In genomic region chr1:172217148-172217547, GRCm38 (mm10) we compare ENCODE assay signal across 8 mouse cellular contexts. TPM values are rescaled to one million over a fixed set of nuclear protein-coding genes. Genes with fewer than 3 reads are reported as not detected.
DNase-seq lines count a peak whose midpoint lies in the region; ATAC-seq lines count a peak whose summit lies in the region.

No protein-coding gene starts in this region.

- ATAC-seq in common myeloid progenitor, adult 5-6 weeks (replicated peaks; ENCODE audit: low read depth, poor library complexity, severe bottlenecking), result peak; percentile 98
- peak; percentile 100 for ATAC-seq in megakaryocyte progenitor cell, adult 5-6 weeks (replicated peaks; ENCODE audit: poor library complexity)

- intact Hi-C loops in left cerebral cortex, postnatal 10 days (cut with DNase I), result no loop called here

- peak; percentile 95 for DNase-seq in adipocyte (ENCODE audit: low spot score)
- peak; percentile 90 to 91 for DNase-seq in gastrocnemius, adult 8-10 months (ENCODE audit: low spot score in 2 of 2)
- DNase-seq in hindlimb bud, embryonic 11.5 days (ENCODE audit: extremely low spot score, low read depth, low spot score), result peak; percentile 77
- DNase-seq in left cerebral cortex, postnatal 10 days (ENCODE audit: extremely low spot score in 1 of 2, low spot score in 2 of 2), result peak; percentile 88 to 92
- peak; percentile 92 to 93 for DNase-seq in right cerebral cortex, postnatal 10 days (ENCODE audit: low spot score in 2 of 2)
- DNase-seq in urinary bladder, postnatal 14 days (ENCODE audit: low spot score), result peak; percentile 91

RNA-seq across cellular contexts. Expression of gene Casq1, which starts 2.5 kb away (rescaled TPM):
- total RNA-seq in common myeloid progenitor, adult 5-6 weeks (2017), result 0.23 TPM in 1 of 2 replicates, not detected in the other
- total RNA-seq in gastrocnemius, adult 8-10 months (2022), result 1,000 to 10,000 TPM; 2,216 to 3,193 (median 3,049) TPM
- total RNA-seq in left cerebral cortex, postnatal 10 days (2021), result 1 to 10 TPM in 1 of 2 experiments, under 1 TPM in 1; 0.49 to 1.3 TPM
- not detected in 2 replicates for total RNA-seq in megakaryocyte progenitor cell, adult 5-6 weeks (2015)
- total RNA-seq in megakaryocyte progenitor cell, adult 5-6 weeks (2017), result not detected in 2 replicates

RNA-seq across cellular contexts. Expression of gene Pea15a, which starts 10.5 kb away (rescaled TPM):
- 5.8 and 10.1 TPM in 2 replicates for total RNA-seq in common myeloid progenitor, adult 5-6 weeks (2017)
- 10 to 100 TPM; 15.6 to 23.8 (median 20.3) TPM for total RNA-seq in gastrocnemius, adult 8-10 months (2022)
- total RNA-seq in left cerebral cortex, postnatal 10 days (2021), result 100 to 1,000 TPM; 368 TPM
- 3.1 and 4.9 TPM in 2 replicates for total RNA-seq in megakaryocyte progenitor cell, adult 5-6 weeks (2015)
- 2.2 and 2.6 TPM in 2 replicates for total RNA-seq in megakaryocyte progenitor cell, adult 5-6 weeks (2017)

RNA-seq across cellular contexts. Expression of gene Atp1a4, which starts 41.1 kb away (rescaled TPM):
- total RNA-seq in common myeloid progenitor, adult 5-6 weeks (2017), result not detected in 2 replicates
- total RNA-seq in gastrocnemius, adult 8-10 months (2022), result under 1 TPM; 0.11 to 0.44 (median 0.27) TPM
- total RNA-seq in left cerebral cortex, postnatal 10 days (2021), result not detected
- not detected in 2 replicates for total RNA-seq in megakaryocyte progenitor cell, adult 5-6 weeks (2015)
- not detected in 2 replicates for total RNA-seq in megakaryocyte progenitor cell, adult 5-6 weeks (2017)

RNA-seq across cellular contexts. Expression of gene Igsf8, which starts 44.3 kb away (rescaled TPM):
- total RNA-seq in common myeloid progenitor, adult 5-6 weeks (2017), result 18.2 and 20.0 TPM in 2 replicates
- 10 to 100 TPM in 1 of 4 experiments, 1 to 10 TPM in 3; 7.3 to 10.5 (median 7.7) TPM for total RNA-seq in gastrocnemius, adult 8-10 months (2022)
- total RNA-seq in left cerebral cortex, postnatal 10 days (2021), result 100 to 1,000 TPM; 216 to 226 TPM
- total RNA-seq in megakaryocyte progenitor cell, adult 5-6 weeks (2015), result 28.8 and 29.7 TPM in 2 replicates
- total RNA-seq in megakaryocyte progenitor cell, adult 5-6 weeks (2017), result 25.5 and 30.6 TPM in 2 replicates

Comparison
In these comparisons a context has a peak if more than half of its experiments do, and no peak if none do; other contexts are left out.
1. Peak in every context shown above with its lines: DNase-seq and ATAC-seq.
2. RNA of gene Casq1, which starts 2.5 kb away (total RNA-seq): 2,216 to 3,193 TPM in gastrocnemius, adult 8-10 months; 0.49 to 1.3 TPM in left cerebral cortex, postnatal 10 days, 0.23 TPM in common myeloid progenitor, adult 5-6 weeks and not detected in megakaryocyte progenitor cell, adult 5-6 weeks; every median in the first group is over 100 times any median in the second.
3. RNA of gene Pea15a, which starts 10.5 kb away (total RNA-seq): 368 TPM in left cerebral cortex, postnatal 10 days; 15.6 to 23.8 TPM in gastrocnemius, adult 8-10 months, 5.8 to 10.1 TPM in common myeloid progenitor, adult 5-6 weeks and 2.2 to 4.9 TPM in megakaryocyte progenitor cell, adult 5-6 weeks; every median in the first group is over 10 times any median in the second.